Mouse (Mus musculus): ENCODE results near the gene Gba.

Gene Gba

GRCm38 (mm10) chr3:89251365-89251895 lies 48.7 kb downstream of the Gba start:
- peak; percentile 82 for DNase-seq (ENCODE audit: low read depth, low spot score)
- Histone ChIP-seq H3K27me3 (ENCODE audit: control insufficient read depth, insufficient read depth, low read length, poor library complexity, severe bottlenecking) (no peaks in the 10 kb centered on the region), H3K36me3 (ENCODE audit: control insufficient read depth, insufficient read depth, low read length, poor library complexity, severe bottlenecking) (peaks cover 4% of the 10 kb centered on the region; the same call in 1 of the 2 replicates)

GRCm38 (mm10) chr3:89254994-89255393 lies 52.3 kb downstream of the Gba start:
- no peaks in the 10 kb centered on the region for H3K36me3 ChIP-seq (ENCODE audit: control insufficient read depth, insufficient read depth, low read length, poor library complexity, severe bottlenecking)
- DNase-seq (ENCODE audit: low read depth, low spot score), result no peak

GRCm38 (mm10) chr3:89256177-89256576 lies 53.4 kb downstream of the Gba start:
- H3K27me3 ChIP-seq (ENCODE audit: control insufficient read depth, insufficient read depth, low read length, poor library complexity, severe bottlenecking), result no peaks in the 10 kb centered on the region

More at GRCm38 (mm10) chr3:89254994-89255393, 52.3 kb downstream of the Gba start:
- H3K27me3 ChIP-seq (ENCODE audit: control insufficient read depth, insufficient read depth, low read length, poor library complexity, severe bottlenecking), result no peaks in the 10 kb centered on the region

More at GRCm38 (mm10) chr3:89256177-89256576, 53.4 kb downstream of the Gba start:
- no peaks in the 10 kb centered on the region for H3K36me3 ChIP-seq (ENCODE audit: control insufficient read depth, insufficient read depth, low read length, poor library complexity, severe bottlenecking)
- DNase-seq (ENCODE audit: low read depth, low spot score), result no peak

Measured in splenic B cell, adult 2 months (primary cell).